Mouse (Mus musculus): Measurements from ENCODE around the gene Atp8b4. TPM values are rescaled to one million over a fixed set of nuclear protein-coding genes. Genes with fewer than 3 reads are reported as not detected.

Atp8b4 gene
- polyA plus RNA-seq, 1 experiment from 2014 or later = 0.11 TPM

DNA sequence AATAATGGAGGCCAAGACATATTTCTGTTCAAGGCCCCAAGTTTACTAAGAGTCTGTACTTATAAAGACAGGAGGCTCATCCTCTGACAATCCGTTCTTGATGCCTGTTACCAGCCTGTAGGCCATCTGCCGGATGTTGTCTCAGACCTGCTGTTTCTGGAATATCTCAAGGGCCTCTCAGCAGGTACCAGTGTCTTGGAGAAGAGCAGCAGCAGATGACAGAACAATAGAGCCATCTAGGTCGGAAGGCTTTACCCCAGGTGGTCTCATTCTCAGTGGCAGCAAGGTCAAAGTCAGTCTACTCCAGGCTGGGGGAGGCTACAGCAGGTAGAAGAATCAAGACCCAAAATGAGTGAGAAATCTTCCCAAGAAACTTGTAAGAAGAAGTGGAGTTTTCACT lies 198.1 kb downstream of the Atp8b4 start:
- no peak overlapping the region for H3K9ac ChIP-seq
- no peaks in the 10 kb centered on the region for H3K36me3 ChIP-seq
- WGBS = 60% methylated on average over 3 of the region's 3 CpGs
- H3K4me3 ChIP-seq = no peak overlapping the region
- no peaks in the 10 kb centered on the region for H3K27me3 ChIP-seq (replicated peaks)
- ATAC-seq (ENCODE audit: low FRiP score, low read depth) = no peak
- no peaks in the 10 kb centered on the region for H3K4me1 ChIP-seq
- no peaks in the 10 kb centered on the region for H3K9me3 ChIP-seq
- no peak overlapping the region for H3K4me2 ChIP-seq (replicated peaks)
- H3K27ac ChIP-seq = no peak overlapping the region

DNA sequence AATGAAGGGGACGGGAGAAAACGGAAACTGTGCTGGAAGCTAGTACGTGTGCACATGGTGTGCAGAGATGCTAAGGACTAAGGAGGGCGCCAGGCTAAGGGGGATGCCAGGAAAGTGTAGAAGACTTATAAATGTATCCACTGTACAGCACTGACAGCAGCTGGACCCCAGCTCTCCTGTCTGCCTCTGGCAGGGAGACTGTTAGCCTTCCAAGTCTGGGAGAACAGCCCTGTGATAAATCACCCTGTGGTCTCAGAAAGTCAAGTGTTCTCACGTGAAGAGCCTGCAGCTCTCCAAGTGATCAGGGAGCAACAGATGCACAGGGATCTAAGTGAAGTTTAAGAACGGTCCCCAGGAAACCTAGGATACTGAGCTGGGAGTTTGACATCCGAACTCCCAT lies 209.8 kb downstream of the Atp8b4 start:
- Histone ChIP-seq H3K9ac (no peak overlapping the region), H3K27me3 (replicated peaks) (no peaks in the 10 kb centered on the region), H3K4me1 (no peaks in the 10 kb centered on the region), H3K27ac (no peak overlapping the region), H3K9me3 (no peaks in the 10 kb centered on the region), H3K4me3 (no peak overlapping the region), H3K36me3 (no peaks in the 10 kb centered on the region), H3K4me2 (replicated peaks) (no peak overlapping the region)
- 78% methylated on average over 7 of the region's 7 CpGs for WGBS
- no peak for ATAC-seq (ENCODE audit: low FRiP score, low read depth)

DNA sequence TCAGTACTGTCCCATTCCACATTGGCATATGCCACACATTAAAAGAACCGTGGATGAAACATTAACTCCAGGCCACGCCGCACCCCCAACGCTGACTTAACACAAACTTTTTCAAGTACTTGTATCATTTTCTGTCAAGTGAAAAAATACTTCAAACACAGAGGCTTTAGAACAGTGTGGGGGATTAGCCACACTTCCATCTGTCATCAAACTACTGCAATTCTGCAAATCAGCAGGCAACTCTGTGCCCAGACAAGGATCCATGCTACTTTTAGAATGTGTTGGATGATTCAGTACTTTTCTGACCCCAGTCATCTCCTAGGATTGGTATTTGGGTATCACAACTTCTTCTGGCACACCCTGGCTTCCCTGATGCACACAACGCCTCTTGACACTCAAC lies 212.5 kb downstream of the Atp8b4 start:
- WGBS = 94% methylated on average over 5 of the region's 5 CpGs
- Histone ChIP-seq H3K36me3 (no peaks in the 10 kb centered on the region), H3K9ac (no peak overlapping the region), H3K4me3 (no peak overlapping the region), H3K9me3 (no peaks in the 10 kb centered on the region), H3K27ac (no peak overlapping the region), H3K27me3 (replicated peaks) (no peaks in the 10 kb centered on the region), H3K4me2 (replicated peaks) (no peak overlapping the region), H3K4me1 (no peaks in the 10 kb centered on the region)
- ATAC-seq (ENCODE audit: low FRiP score, low read depth) = no peak

DNA sequence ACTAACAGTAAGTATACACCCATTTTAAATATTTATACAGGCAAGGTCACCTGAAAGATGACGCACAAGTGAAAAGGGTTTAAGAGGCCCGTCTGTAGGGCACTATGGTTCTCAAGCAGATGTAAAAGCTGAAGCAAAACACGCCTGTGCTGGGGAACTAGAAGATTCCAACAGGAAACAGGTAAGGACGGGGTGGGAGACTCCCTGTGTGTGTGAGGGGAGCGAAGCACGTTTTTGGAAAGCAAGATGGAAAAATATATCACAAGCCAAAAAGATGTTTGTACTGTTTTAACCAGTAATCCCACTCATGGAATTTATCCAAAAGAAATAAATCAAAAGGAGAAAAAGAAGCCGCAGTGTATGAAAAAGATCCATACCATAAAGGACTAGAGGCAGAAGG lies 214.1 kb downstream of the Atp8b4 start:
- H3K4me3 ChIP-seq = no peak overlapping the region
- 85% methylated on average over 7 of the region's 7 CpGs for WGBS

DNA sequence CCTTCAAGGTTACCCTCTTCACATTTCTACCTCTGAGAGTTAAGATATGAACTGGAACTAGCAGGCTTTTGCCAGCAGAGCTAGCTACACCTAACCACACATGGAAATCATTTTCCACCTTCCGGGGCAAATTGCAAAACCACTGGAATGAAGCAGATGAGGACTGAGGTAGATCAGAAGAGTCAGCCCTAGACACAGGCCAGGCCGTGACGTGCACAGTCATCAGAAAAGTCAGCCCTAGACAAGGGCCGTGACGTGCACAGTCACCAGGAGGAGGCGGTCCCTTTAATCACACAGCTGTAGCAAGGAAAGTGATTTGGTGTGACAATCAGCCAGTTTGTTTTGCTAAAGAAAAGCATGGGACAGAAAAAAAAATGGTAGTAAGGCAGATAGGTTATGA lies 216.4 kb downstream of the Atp8b4 start:
- Histone ChIP-seq H3K27ac (no peak overlapping the region), H3K4me2 (replicated peaks) (no peak overlapping the region), H3K9me3 (no peaks in the 10 kb centered on the region), H3K36me3 (no peaks in the 10 kb centered on the region), H3K4me3 (no peak overlapping the region), H3K9ac (no peak overlapping the region), H3K4me1 (no peaks in the 10 kb centered on the region), H3K27me3 (replicated peaks) (no peaks in the 10 kb centered on the region)
- WGBS = 79% methylated on average over 6 of the region's 6 CpGs
- no peak for ATAC-seq (ENCODE audit: low FRiP score, low read depth)

More for the DNA sequence above, 214.1 kb downstream of the Atp8b4 start:
- Histone ChIP-seq H3K4me2 (replicated peaks) (no peak overlapping the region), H3K9ac (no peak overlapping the region), H3K9me3 (no peaks in the 10 kb centered on the region), H3K36me3 (no peaks in the 10 kb centered on the region), H3K4me1 (no peaks in the 10 kb centered on the region), H3K27ac (no peak overlapping the region), H3K27me3 (replicated peaks) (no peaks in the 10 kb centered on the region)
- no peak for ATAC-seq (ENCODE audit: low FRiP score, low read depth)

DNA sequence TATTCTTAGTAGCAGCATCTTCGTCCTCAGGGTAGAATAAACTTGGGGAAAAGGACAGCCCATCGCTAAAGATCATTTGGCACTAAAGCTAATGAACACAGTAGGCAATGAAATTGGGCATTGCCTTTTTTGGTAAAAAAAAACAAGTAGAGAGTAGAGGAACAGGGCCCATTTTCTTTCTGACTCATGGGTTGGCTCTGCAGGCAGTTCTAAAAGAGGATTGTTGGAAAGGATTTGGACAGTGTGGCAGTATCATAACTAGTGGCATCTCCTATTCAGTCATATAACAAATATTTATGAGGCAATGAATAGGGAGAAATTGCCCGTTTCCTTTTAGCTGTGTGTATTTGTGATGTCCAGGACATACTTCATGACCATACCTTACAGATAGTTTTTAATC lies 217.4 kb downstream of the Atp8b4 start:
- Histone ChIP-seq H3K9ac (no peak overlapping the region), H3K27me3 (replicated peaks) (no peaks in the 10 kb centered on the region), H3K4me3 (no peak overlapping the region), H3K9me3 (no peaks in the 10 kb centered on the region), H3K27ac (no peak overlapping the region), H3K4me1 (no peaks in the 10 kb centered on the region), H3K36me3 (no peaks in the 10 kb centered on the region), H3K4me2 (replicated peaks) (no peak overlapping the region)
- WGBS = 77% methylated on average over 3 of the region's 3 CpGs
- no peak for ATAC-seq (ENCODE audit: low FRiP score, low read depth)

DNA sequence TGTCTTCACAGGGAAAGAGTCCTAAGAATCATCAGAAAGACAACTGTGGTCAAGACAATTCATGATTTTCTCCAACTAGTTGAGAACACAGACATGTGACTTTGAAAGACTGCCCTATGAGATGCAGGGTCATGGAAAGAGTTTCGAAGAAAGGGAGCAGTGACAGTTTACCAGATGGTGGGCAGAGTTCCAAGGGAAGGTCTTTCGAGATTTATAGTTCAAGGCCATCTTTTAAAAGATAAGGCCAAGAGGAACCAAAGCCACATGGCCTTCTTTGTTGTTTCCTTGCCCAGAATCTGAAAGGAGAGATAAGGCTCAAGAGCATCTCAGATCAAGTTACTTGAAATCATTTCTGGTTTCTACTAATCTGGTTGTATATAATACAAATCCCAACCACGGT lies 225.0 kb downstream of the Atp8b4 start:
- no peak overlapping the region for H3K4me3 ChIP-seq
- no peak overlapping the region for H3K4me2 ChIP-seq (replicated peaks)
- H3K27me3 ChIP-seq (replicated peaks) = no peaks in the 10 kb centered on the region
- H3K27ac ChIP-seq = no peak overlapping the region
- no peak overlapping the region for H3K9ac ChIP-seq
- 88% methylated on average over 3 of the region's 3 CpGs for WGBS
- no peak for ATAC-seq (ENCODE audit: low FRiP score, low read depth)
- H3K4me1 ChIP-seq = no peaks in the 10 kb centered on the region
- H3K36me3 ChIP-seq = no peaks in the 10 kb centered on the region
- H3K9me3 ChIP-seq = no peaks in the 10 kb centered on the region

DNA sequence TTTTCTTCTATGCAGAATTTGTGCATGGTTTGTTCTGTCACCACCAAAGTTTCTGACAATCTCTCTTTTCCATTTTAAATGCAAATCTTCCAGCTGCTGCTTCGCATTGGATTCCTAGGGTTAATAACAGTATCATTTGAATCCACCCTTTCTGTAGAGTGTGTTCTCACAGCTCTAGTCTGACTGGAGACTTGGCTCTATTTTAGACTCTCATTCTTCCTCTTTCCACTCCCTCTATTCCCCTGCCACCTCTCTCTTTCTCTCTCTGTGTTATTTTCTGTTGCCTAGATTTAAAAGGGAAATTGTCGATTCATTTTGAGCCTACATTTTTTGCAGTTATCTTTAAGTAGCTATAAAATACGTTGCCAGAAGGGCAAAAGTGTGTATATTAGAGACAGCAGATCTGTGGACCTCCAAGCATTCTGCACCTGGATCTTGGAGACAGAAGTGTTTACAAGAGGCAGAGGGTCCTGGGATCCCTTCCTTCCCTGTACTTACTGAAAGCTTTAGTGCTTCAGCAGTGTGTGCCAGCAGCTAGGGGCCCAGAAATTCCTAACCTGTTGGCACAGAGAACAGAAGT lies 225.6 kb downstream of the Atp8b4 start:
- Histone ChIP-seq H3K9me3 (no peaks in the 10 kb centered on the region), H3K36me3 (no peaks in the 10 kb centered on the region), H3K4me2 (replicated peaks) (no peak overlapping the region), H3K27me3 (replicated peaks) (no peaks in the 10 kb centered on the region), H3K9ac (no peak overlapping the region), H3K4me1 (no peaks in the 10 kb centered on the region), H3K4me3 (no peak overlapping the region), H3K27ac (no peak overlapping the region)
- ATAC-seq (ENCODE audit: low FRiP score, low read depth) = no peak
- 87% methylated on average over 3 of the region's 3 CpGs for WGBS

DNA sequence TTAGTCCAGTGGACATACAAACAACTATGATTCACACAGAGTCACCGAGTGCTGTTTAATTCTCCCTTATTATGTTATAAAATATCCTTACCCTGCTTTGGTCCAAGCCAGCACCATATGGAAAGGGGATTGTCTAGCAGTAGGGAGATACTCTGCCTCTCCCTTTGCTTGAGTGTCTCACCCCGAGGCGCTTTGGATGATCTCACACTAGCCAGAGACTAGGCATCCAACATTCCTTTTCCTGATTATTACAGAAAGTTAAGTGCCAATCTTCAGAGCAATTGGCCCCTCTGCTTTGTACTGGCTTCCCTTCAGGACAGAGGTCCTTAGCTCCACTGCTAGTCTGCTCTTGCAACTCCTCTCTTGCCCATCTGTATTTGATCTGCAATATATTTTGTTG lies 226.2 kb downstream of the Atp8b4 start:
- Histone ChIP-seq H3K27ac (no peak overlapping the region), H3K4me2 (replicated peaks) (no peak overlapping the region), H3K36me3 (no peaks in the 10 kb centered on the region), H3K4me1 (no peaks in the 10 kb centered on the region), H3K9ac (no peak overlapping the region), H3K27me3 (replicated peaks) (no peaks in the 10 kb centered on the region), H3K4me3 (no peak overlapping the region), H3K9me3 (no peaks in the 10 kb centered on the region)
- no peak for ATAC-seq (ENCODE audit: low FRiP score, low read depth)
- WGBS = 83% methylated on average over 3 of the region's 3 CpGs

Other genes with a start within 250 kb of the Atp8b4 start
- 1.8 and 1.9 TPM in 2 replicates for gene Slc27a2, start 51.7 kb upstream of the Atp8b4 start, polyA plus RNA-seq (2016; fragmentation: Nextera tagmentation; extraction: Ambion mirVana)
- gene Hdc, start 118.6 kb upstream of the Atp8b4 start, polyA plus RNA-seq (2016; fragmentation: Nextera tagmentation; extraction: Ambion mirVana) = 0.50 and 0.56 TPM in 2 replicates
- 64.6 and 66.3 TPM in 2 replicates for gene Gabpb1, start 175.7 kb upstream of the Atp8b4 start, polyA plus RNA-seq (2016; fragmentation: Nextera tagmentation; extraction: Ambion mirVana)
- gene Usp8, start 206.7 kb upstream of the Atp8b4 start, polyA plus RNA-seq (2016; fragmentation: Nextera tagmentation; extraction: Ambion mirVana) = 36.5 and 38.6 TPM in 2 replicates